Mouse (Mus musculus): Measurements from ENCODE around the gene Sbpl. TPM values are rescaled to one million over a fixed set of nuclear protein-coding genes. Genes with fewer than 3 reads are reported as not detected.

The Sbpl gene
- polyA plus RNA-seq, 1 experiment from 2014 or later, result not detected

DNA sequence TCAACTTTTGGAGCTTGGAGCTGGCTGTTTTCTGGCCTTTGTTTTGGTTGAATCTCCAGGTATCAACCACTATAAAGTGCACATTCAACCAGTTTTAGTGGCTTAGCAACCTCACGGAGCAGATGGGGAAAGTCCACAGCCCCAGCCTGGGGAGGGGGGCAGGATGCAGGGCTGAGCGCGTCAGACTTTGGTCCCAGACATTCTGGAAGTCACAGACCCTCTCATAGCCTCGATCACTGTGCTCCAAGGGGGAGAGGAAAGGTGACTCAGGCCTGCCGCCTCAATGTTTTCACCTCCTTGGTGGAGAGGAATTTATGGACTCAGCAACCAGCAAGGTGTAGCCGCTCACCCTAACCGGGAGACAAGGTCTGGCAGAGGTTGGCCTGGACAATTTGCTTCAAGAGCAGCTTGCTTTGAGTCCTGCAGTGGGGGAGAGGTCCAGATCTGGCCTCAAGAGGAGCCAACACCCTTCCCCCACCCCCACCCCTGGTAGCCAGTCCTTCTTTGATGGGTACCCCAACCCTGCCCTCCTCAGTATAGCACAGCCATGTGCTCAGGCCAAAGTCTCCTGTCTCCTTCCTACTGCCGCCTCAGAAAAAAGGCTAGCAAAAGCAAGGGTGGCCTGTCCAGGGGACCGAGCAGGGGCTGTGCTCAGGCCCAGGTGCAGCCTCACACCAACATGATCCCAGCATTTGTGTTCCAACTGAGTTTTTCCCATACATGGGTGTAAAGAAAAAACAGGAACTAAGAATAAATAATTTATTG is 37.9 kb upstream of the Sbpl start:
- DNase-seq (ENCODE audit: low spot score) (no peak), ATAC-seq (peak; percentile 62)
- peak overlapping the region; percentile 45; the same call in 1 of the 2 replicates for H3K9ac ChIP-seq (ENCODE audit: low read length)
- H3K4me1 ChIP-seq (ENCODE audit: control insufficient read depth, insufficient read depth, low read length), result no peaks in the 10 kb centered on the region
- H3K4me2 ChIP-seq (ENCODE audit: low read length), result peak overlapping the region; percentile 48
- no peaks in the 10 kb centered on the region for H3K27me3 ChIP-seq (replicated peaks; ENCODE audit: control insufficient read depth, insufficient read depth, low read length)
- H3K4me3 ChIP-seq (ENCODE audit: low read depth, low read length), result peak overlapping the region; percentile 17; the same call in 1 of the 2 replicates
- H3K36me3 ChIP-seq (ENCODE audit: control insufficient read depth, insufficient read depth, low read length), result no peaks in the 10 kb centered on the region
- 69% methylated on average over 9 of the region's 9 CpGs for WGBS
- no peaks in the 10 kb centered on the region for H3K9me3 ChIP-seq (replicated peaks; ENCODE audit: control insufficient read depth, low read length)
- no peak overlapping the region for H3K27ac ChIP-seq (ENCODE audit: low read depth, low read length)

DNA sequence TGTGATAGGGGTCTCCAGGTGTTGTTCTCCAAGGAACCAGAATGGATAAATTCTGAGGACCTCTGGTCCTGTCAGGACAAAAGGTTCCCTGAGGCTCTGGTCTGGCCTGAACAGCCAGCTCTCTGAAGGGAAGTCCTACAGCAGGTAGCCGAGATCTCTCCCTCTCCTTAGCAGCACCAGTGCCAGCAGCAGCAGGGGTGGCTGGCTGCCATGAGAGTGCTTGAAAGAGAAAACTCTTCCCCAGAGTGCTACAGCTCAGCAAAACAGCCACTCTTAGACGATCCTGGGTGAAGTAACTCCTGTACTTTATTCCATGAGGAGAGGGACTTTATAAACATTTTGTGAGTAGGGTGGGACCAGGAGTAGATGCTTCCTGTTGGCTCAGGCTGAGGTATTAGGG is 34.7 kb upstream of the Sbpl start:
- Histone ChIP-seq H3K27ac (ENCODE audit: low read depth, low read length) (no peak overlapping the region), H3K4me3 (ENCODE audit: low read depth, low read length) (no peak overlapping the region), H3K9me3 (replicated peaks; ENCODE audit: control insufficient read depth, low read length) (no peaks in the 10 kb centered on the region), H3K36me3 (ENCODE audit: control insufficient read depth, insufficient read depth, low read length) (no peaks in the 10 kb centered on the region), H3K27me3 (replicated peaks; ENCODE audit: control insufficient read depth, insufficient read depth, low read length) (no peaks in the 10 kb centered on the region), H3K9ac (ENCODE audit: low read length) (no peak overlapping the region), H3K4me1 (ENCODE audit: control insufficient read depth, insufficient read depth, low read length) (no peaks in the 10 kb centered on the region), H3K4me2 (ENCODE audit: low read length) (no peak overlapping the region)
- ATAC-seq (no peak), DNase-seq (ENCODE audit: low spot score) (no peak)
- WGBS, result 42% methylated on average over 2 of the region's 2 CpGs

DNA sequence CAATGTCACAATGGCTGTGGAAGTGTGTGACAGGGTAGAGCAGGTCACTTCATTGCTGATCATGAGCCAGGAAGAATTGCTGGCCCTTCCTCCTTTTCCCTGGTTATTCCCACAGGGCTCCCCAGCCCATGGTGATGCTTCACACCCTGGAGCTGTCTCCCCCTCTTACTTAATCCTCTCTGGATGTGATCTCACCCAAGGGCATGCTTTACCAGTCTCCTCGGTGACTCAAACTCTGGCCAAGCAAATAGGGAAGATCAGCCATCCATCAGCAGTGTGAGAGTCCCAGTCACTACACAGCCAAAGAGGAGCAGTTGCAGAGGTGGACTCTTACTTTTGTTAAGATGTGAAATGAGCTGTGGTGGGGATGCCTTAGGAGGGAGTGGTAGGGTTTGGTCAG is 29.9 kb upstream of the Sbpl start:
- no peaks in the 10 kb centered on the region for H3K4me1 ChIP-seq (ENCODE audit: control insufficient read depth, insufficient read depth, low read length)
- ATAC-seq (no peak), DNase-seq (ENCODE audit: low spot score) (no peak)
- no peaks in the 10 kb centered on the region for H3K9me3 ChIP-seq (replicated peaks; ENCODE audit: control insufficient read depth, low read length)
- no peak overlapping the region for H3K27ac ChIP-seq (ENCODE audit: low read depth, low read length)
- no peak overlapping the region for H3K9ac ChIP-seq (ENCODE audit: low read length)
- no peak overlapping the region for H3K4me2 ChIP-seq (ENCODE audit: low read length)
- WGBS, result 89% methylated on average over 1 of the region's 1 CpGs
- no peaks in the 10 kb centered on the region for H3K36me3 ChIP-seq (ENCODE audit: control insufficient read depth, insufficient read depth, low read length)
- no peak overlapping the region for H3K4me3 ChIP-seq (ENCODE audit: low read depth, low read length)
- H3K27me3 ChIP-seq (replicated peaks; ENCODE audit: control insufficient read depth, insufficient read depth, low read length), result no peaks in the 10 kb centered on the region

DNA sequence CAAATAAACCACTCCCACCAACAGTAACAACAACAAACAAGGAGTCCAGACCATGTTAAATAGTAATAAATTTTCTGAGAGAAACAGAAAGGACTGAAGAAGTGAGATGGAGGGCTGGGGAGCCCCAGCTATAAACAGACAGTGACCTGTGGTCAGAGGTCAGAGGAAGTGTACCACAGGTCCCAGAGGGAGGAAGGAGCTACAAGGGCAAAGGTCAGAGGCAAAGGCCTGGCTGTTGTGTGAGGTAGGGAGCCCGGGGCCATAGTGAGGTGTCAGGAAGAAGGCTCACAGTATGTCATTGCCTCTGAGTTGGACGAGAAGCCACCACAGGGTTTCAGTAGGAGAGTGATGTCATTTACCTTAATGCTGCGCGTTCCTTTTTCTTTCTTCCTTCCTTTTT is 27.8 kb upstream of the Sbpl start:
- DNase-seq (ENCODE audit: low spot score) (no peak), ATAC-seq (no peak)
- Histone ChIP-seq H3K9me3 (replicated peaks; ENCODE audit: control insufficient read depth, low read length) (no peaks in the 10 kb centered on the region), H3K36me3 (ENCODE audit: control insufficient read depth, insufficient read depth, low read length) (no peaks in the 10 kb centered on the region), H3K9ac (ENCODE audit: low read length) (no peak overlapping the region), H3K27ac (ENCODE audit: low read depth, low read length) (no peak overlapping the region), H3K4me2 (ENCODE audit: low read length) (no peak overlapping the region), H3K4me3 (ENCODE audit: low read depth, low read length) (no peak overlapping the region), H3K4me1 (ENCODE audit: control insufficient read depth, insufficient read depth, low read length) (no peaks in the 10 kb centered on the region), H3K27me3 (replicated peaks; ENCODE audit: control insufficient read depth, insufficient read depth, low read length) (no peaks in the 10 kb centered on the region)
- 78% methylated on average over 4 of the region's 4 CpGs for WGBS

DNA sequence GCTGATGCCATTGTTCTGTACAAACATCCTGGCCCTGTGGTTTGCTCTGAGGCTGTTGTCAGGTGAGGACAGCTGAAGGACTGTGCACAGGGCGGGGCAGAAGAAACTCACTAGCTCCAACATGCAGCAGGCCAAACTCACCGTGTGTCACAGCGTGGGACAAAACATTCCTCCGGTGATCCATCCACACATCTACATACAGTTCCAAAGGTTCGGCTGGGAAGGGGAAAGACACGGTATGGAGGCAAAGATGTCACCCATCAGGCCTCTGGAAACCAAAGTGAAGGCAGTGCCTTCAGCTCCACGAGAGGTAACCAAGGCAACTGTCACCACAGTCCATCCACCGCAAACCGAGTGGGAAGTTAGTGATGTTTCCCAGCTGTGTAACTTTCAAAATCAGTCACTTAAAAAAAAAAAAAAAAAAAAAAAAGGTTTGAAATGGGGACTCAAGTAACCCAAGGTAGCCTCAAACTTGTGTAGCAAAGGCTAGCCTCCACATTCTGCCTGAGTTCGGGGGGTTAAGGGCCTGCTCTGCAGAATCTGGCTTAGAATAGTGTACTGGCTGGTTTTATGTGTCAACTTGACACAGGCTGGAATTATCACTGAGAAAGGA is 25.3 kb upstream of the Sbpl start, which contains the start of gene Prss30:
TSS of gene Prss30 (minus strand) at position 270 of the 613 bp plus-strand sequence.
- Histone ChIP-seq H3K4me3 (ENCODE audit: low read depth, low read length) (no peak within 1 kb of the TSS), H3K9ac (ENCODE audit: low read length) (no peak within 1 kb of the TSS), H3K9me3 (replicated peaks; ENCODE audit: control insufficient read depth, low read length) (no peaks in the 10 kb centered on the region), H3K27ac (ENCODE audit: low read depth, low read length) (no peak within 1 kb of the TSS), H3K27me3 (replicated peaks; ENCODE audit: control insufficient read depth, insufficient read depth, low read length) (no peaks in the 10 kb centered on the region), H3K4me1 (ENCODE audit: control insufficient read depth, insufficient read depth, low read length) (no peaks in the 10 kb centered on the region), H3K36me3 (ENCODE audit: control insufficient read depth, insufficient read depth, low read length) (no peaks in the 10 kb centered on the region), H3K4me2 (ENCODE audit: low read length) (no peak within 1 kb of the TSS)
- DNase-seq (ENCODE audit: low spot score) (no peak), ATAC-seq (no peak)
- 87% methylated on average over 10 of the region's 10 CpGs for WGBS

DNA sequence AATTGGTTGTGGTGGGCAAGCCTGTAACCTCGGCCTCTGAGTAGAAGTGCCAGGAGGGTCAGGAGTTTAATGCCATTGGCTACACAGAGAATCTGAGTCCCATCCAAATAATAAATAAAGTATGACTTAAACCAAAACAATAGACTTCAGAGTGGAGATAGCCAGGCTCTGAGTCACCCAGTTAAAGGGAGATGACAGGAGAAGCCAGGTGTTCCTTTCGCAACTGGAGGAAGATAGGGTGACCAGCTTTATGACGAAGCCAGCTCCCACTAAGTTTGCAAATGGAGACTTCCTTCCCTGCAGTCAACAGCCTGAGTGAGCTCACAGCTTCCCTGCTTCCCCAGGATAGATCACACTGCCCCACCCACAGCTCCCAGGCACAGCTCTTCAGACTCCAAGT is 24.4 kb upstream of the Sbpl start:
- no peak overlapping the region for H3K4me2 ChIP-seq (ENCODE audit: low read length)
- no peaks in the 10 kb centered on the region for H3K9me3 ChIP-seq (replicated peaks; ENCODE audit: control insufficient read depth, low read length)
- H3K4me3 ChIP-seq (ENCODE audit: low read depth, low read length), result no peak overlapping the region
- no peaks in the 10 kb centered on the region for H3K4me1 ChIP-seq (ENCODE audit: control insufficient read depth, insufficient read depth, low read length)
- DNase-seq (ENCODE audit: low spot score) (no peak), ATAC-seq (no peak)
- no peaks in the 10 kb centered on the region for H3K27me3 ChIP-seq (replicated peaks; ENCODE audit: control insufficient read depth, insufficient read depth, low read length)
- 79% methylated on average over 3 of the region's 3 CpGs for WGBS
- H3K9ac ChIP-seq (ENCODE audit: low read length), result no peak overlapping the region
- no peak overlapping the region for H3K27ac ChIP-seq (ENCODE audit: low read depth, low read length)
- no peaks in the 10 kb centered on the region for H3K36me3 ChIP-seq (ENCODE audit: control insufficient read depth, insufficient read depth, low read length)

DNA sequence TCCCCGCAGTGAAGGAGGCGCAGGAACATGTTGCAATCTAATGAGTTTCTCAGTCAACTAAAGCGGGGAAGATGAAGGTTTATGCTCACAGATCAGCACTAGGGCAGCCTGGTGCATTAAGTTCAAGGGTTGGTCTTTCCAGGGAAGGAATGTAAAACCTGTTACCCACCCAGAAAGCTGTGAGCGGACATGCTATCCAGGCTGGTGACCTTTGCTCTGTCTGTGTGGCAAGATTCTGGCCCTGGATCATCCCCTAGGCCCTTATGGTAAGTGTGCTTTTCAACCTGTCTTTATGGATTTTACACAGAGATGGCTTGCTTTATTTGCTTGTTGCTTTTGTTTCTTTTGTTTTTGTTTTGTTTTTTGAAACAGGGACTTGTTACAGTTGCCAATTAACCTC is 21.6 kb upstream of the Sbpl start:
- DNase-seq (ENCODE audit: low spot score) (no peak), ATAC-seq (no peak)
- Histone ChIP-seq H3K4me1 (ENCODE audit: control insufficient read depth, insufficient read depth, low read length) (no peaks in the 10 kb centered on the region), H3K4me3 (ENCODE audit: low read depth, low read length) (no peak overlapping the region), H3K9me3 (replicated peaks; ENCODE audit: control insufficient read depth, low read length) (no peaks in the 10 kb centered on the region), H3K27me3 (replicated peaks; ENCODE audit: control insufficient read depth, insufficient read depth, low read length) (no peaks in the 10 kb centered on the region), H3K9ac (ENCODE audit: low read length) (no peak overlapping the region), H3K27ac (ENCODE audit: low read depth, low read length) (no peak overlapping the region), H3K4me2 (ENCODE audit: low read length) (no peak overlapping the region), H3K36me3 (ENCODE audit: control insufficient read depth, insufficient read depth, low read length) (no peaks in the 10 kb centered on the region)
- WGBS, result 73% methylated on average over 4 of the region's 4 CpGs

DNA sequence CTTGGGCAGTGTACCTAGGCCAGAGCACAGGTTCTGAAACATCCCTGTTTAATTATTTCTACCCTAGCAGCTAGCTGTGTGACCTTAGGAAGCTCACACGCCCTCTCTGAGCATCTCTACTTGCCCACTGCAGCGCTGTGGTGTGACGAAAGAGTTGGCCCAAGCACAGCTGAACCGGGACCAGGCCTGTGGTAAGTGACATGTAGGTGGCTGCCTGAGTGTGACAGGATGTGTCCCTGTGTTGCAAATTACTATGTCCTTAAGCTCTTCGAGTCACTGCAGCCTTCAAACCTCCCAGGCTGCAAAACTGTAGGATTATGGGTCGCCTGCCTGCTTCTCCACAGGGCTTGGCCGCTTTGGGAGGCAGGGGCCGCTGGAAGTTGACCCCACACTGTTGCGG is 16.2 kb upstream of the Sbpl start:
- no peak overlapping the region for H3K27ac ChIP-seq (ENCODE audit: low read depth, low read length)
- no peaks in the 10 kb centered on the region for H3K4me1 ChIP-seq (ENCODE audit: control insufficient read depth, insufficient read depth, low read length)
- no peaks in the 10 kb centered on the region for H3K36me3 ChIP-seq (ENCODE audit: control insufficient read depth, insufficient read depth, low read length)
- 82% methylated on average over 9 of the region's 9 CpGs for WGBS
- H3K4me3 ChIP-seq (ENCODE audit: low read depth, low read length), result no peak overlapping the region
- H3K9me3 ChIP-seq (replicated peaks; ENCODE audit: control insufficient read depth, low read length), result no peaks in the 10 kb centered on the region
- ATAC-seq (no peak), DNase-seq (ENCODE audit: low spot score) (no peak)
- H3K4me2 ChIP-seq (ENCODE audit: low read length), result no peak overlapping the region
- no peaks in the 10 kb centered on the region for H3K27me3 ChIP-seq (replicated peaks; ENCODE audit: control insufficient read depth, insufficient read depth, low read length)
- H3K9ac ChIP-seq (ENCODE audit: low read length), result no peak overlapping the region

DNA sequence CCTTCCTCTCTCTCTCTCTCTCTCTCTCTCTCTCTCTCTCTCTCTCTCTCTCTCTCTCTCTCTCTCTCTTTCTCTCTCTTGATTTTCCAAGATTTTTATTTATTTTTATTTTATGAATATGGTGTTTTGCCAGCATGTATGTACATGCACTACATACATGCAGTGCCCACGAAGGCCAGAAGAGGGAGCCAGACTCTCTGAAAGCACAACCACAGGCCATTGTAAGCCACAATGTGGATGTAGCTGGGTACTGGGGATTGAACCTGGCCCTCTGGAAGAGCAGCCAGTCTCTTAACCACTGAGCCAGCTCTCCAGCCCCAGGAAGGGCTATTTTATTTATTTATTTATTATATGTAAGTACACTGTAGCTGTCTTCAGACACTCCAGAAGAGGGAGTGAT is 14.2 kb upstream of the Sbpl start:
- H3K9ac ChIP-seq (ENCODE audit: low read length), result no peak overlapping the region
- H3K27ac ChIP-seq (ENCODE audit: low read depth, low read length), result no peak overlapping the region
- ATAC-seq (no peak), DNase-seq (ENCODE audit: low spot score) (peak; percentile 73)
- H3K4me2 ChIP-seq (ENCODE audit: low read length), result no peak overlapping the region
- H3K9me3 ChIP-seq (replicated peaks; ENCODE audit: control insufficient read depth, low read length), result no peaks in the 10 kb centered on the region
- no peaks in the 10 kb centered on the region for H3K27me3 ChIP-seq (replicated peaks; ENCODE audit: control insufficient read depth, insufficient read depth, low read length)
- no peak overlapping the region for H3K4me3 ChIP-seq (ENCODE audit: low read depth, low read length)
- H3K4me1 ChIP-seq (ENCODE audit: control insufficient read depth, insufficient read depth, low read length), result no peaks in the 10 kb centered on the region
- WGBS, result 4% methylated on average over 1 of the region's 1 CpGs
- no peaks in the 10 kb centered on the region for H3K36me3 ChIP-seq (ENCODE audit: control insufficient read depth, insufficient read depth, low read length)

Measured in forebrain, embryonic 14.5 days (tissue).